Mouse (Mus musculus): ENCODE results near the gene Wwc2. TPM values are rescaled to one million over a fixed set of nuclear protein-coding genes. Genes with fewer than 3 reads are reported as not detected.
A peak's percentile ranks its signal among the peaks of the same experiment; 100 is the strongest.

Wwc2 gene
- polyA plus RNA-seq, 1 experiment from 2014 or later = 6.7 TPM

GRCm38 (mm10) chr8:47962005-47962404 is 28.7 kb downstream of the Wwc2 start:
- H3K27me3 ChIP-seq = no peaks in the 10 kb centered on the region
- no peak overlapping the region for H3K4me3 ChIP-seq
- H3K4me1 ChIP-seq (replicated peaks) = peaks cover 16% of the 10 kb centered on the region
- no peaks in the 10 kb centered on the region for H3K36me3 ChIP-seq
- no peaks in the 10 kb centered on the region for H3K9me3 ChIP-seq
- no peak overlapping the region for H3K4me2 ChIP-seq
- H3K9ac ChIP-seq = no peak overlapping the region
- no peak overlapping the region for H3K27ac ChIP-seq (replicated peaks)
- 49% methylated on average over 6 of the region's 6 CpGs for WGBS
- peak; percentile 40; the same call in 1 of the 2 replicates for ATAC-seq (ENCODE audit: low read depth)

DNA sequence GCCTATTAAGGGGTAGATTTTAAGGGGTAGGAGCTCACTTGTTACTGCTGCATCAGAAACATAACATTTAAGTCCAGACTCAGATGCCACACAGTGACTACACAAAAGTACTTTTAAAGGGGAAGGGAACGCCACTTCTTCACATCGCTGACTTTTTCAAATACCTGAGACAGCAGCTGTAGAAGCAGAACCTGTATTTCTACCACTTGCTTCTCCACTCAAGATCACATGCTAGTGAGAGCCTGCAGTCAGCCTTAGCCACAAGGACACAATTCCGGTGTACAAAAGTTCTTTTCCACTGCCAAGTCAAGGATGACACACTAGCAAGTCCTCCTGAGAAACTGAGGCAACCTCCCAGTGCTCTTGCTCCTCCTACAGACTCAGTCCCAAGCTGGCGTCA is 33.2 kb downstream of the Wwc2 start:
- Histone ChIP-seq H3K36me3 (no peaks in the 10 kb centered on the region), H3K27ac (replicated peaks) (no peak overlapping the region), H3K27me3 (no peaks in the 10 kb centered on the region), H3K4me3 (no peak overlapping the region), H3K4me2 (no peak overlapping the region), H3K9ac (no peak overlapping the region), H3K9me3 (no peaks in the 10 kb centered on the region), H3K4me1 (replicated peaks) (peaks cover 9% of the 10 kb centered on the region)
- no peak for ATAC-seq (ENCODE audit: low read depth)
- WGBS = 93% methylated on average over 4 of the region's 4 CpGs

DNA sequence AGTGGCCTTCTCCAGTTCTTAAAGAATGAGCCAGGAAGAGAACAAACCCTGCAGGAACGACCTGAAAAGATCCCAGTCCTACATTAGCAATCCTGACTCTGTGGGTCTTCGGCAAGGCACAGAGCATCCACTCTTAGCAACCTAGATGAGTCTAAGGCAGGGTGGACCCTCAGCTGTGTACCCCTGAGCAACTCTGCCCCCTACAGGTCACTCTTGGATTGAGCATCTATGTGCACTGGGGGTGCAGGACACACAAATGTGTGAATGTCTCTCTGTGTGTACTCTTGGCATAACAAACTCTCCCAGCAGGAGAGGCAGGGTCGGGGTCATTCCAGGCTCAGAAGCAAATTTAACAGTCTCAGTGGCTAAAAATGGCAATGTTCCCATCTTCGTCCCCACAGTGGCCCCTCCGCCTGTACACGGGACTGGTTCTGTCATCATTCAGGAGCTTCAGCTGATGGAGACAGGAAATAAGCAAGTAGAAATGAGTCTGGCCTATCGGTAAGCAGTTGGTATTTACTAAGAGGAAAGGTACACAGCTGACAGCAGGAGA is 39.3 kb downstream of the Wwc2 start:
- Histone ChIP-seq H3K9ac (no peak overlapping the region), H3K36me3 (no peaks in the 10 kb centered on the region), H3K4me2 (no peak overlapping the region), H3K27me3 (no peaks in the 10 kb centered on the region), H3K4me3 (no peak overlapping the region), H3K9me3 (no peaks in the 10 kb centered on the region), H3K4me1 (replicated peaks) (peaks cover 32% of the 10 kb centered on the region), H3K27ac (replicated peaks) (no peak overlapping the region)
- 75% methylated on average over 7 of the region's 7 CpGs for WGBS
- no peak for ATAC-seq (ENCODE audit: low read depth)

DNA sequence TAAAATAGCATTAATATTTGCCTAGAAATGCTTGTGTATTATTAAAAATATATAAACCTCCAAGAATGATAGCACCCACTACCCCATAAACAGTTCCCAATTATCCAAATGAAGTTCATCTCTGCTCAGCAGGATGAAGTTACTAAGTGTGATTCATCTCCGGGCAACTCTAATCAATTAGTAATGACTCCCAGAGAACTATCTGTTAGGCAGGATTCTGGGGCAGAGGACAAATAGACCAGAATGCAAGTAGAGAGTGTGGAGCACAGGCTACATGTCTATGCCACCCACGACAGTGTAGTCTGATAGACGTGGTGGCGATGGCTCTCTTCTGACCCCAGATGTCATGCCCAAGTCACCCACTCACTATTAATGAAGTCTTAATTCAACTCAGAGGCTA is 41.9 kb downstream of the Wwc2 start:
- Histone ChIP-seq H3K4me1 (replicated peaks) (peaks cover 41% of the 10 kb centered on the region), H3K27me3 (no peaks in the 10 kb centered on the region), H3K4me2 (no peak overlapping the region), H3K9me3 (no peaks in the 10 kb centered on the region), H3K27ac (replicated peaks) (no peak overlapping the region), H3K4me3 (no peak overlapping the region), H3K36me3 (no peaks in the 10 kb centered on the region), H3K9ac (no peak overlapping the region)
- WGBS = 75% methylated on average over 4 of the region's 4 CpGs
- no peak for ATAC-seq (ENCODE audit: low read depth)

GRCm38 (mm10) chr8:47947672-47948618 is 42.8 kb downstream of the Wwc2 start:
- H3K9ac ChIP-seq = no peak overlapping the region
- no peaks in the 10 kb centered on the region for H3K27me3 ChIP-seq
- peaks cover 41% of the 10 kb centered on the region for H3K4me1 ChIP-seq (replicated peaks)
- H3K9me3 ChIP-seq = no peaks in the 10 kb centered on the region
- WGBS = 68% methylated on average over 19 of the region's 19 CpGs
- H3K27ac ChIP-seq (replicated peaks) = peak overlapping the region; percentile 61
- ATAC-seq (ENCODE audit: low read depth) = 0 out of 2 replicates have a peak, but pooled peaks have one; percentile 20
- H3K4me3 ChIP-seq = no peak overlapping the region
- no peaks in the 10 kb centered on the region for H3K36me3 ChIP-seq
- no peak overlapping the region for H3K4me2 ChIP-seq

DNA sequence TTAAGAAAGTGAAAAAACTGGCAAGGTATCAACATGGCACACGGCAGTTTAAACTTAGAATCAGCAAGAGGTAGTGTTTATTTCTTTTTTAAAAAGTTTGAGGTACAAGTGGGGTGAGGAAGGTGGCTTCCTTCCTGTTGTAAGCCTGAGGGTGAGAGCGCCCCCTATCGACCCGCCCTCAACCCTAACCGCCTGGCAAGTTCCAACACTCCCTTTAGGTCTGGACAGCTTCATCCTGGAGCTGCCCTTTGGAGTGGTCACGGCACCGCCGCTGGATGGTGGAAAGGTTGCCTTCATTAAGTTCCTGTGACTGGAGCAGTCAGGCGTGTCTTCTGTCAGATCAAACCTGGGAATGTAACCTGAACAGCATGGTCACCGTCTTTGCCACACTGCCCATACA is 47.7 kb downstream of the Wwc2 start:
- H3K4me1 ChIP-seq (replicated peaks) = peaks cover 31% of the 10 kb centered on the region
- H3K4me3 ChIP-seq = no peak overlapping the region
- H3K36me3 ChIP-seq = no peaks in the 10 kb centered on the region
- 70% methylated on average over 10 of the region's 10 CpGs for WGBS
- H3K27ac ChIP-seq (replicated peaks) = no peak overlapping the region
- H3K9me3 ChIP-seq = no peaks in the 10 kb centered on the region
- no peak overlapping the region for H3K4me2 ChIP-seq
- no peaks in the 10 kb centered on the region for H3K27me3 ChIP-seq
- no peak for ATAC-seq (ENCODE audit: low read depth)
- H3K9ac ChIP-seq = no peak overlapping the region

GRCm38 (mm10) chr8:47941028-47941427 is 49.7 kb downstream of the Wwc2 start:
- H3K36me3 ChIP-seq = no peaks in the 10 kb centered on the region
- 51% methylated on average over 5 of the region's 5 CpGs for WGBS
- H3K4me1 ChIP-seq (replicated peaks) = peaks cover 19% of the 10 kb centered on the region
- H3K4me3 ChIP-seq = no peak overlapping the region
- H3K9me3 ChIP-seq = no peaks in the 10 kb centered on the region
- no peak overlapping the region for H3K9ac ChIP-seq
- ATAC-seq (ENCODE audit: low read depth) = 0 out of 2 replicates have a peak, but pooled peaks have one; percentile 51
- H3K4me2 ChIP-seq = no peak overlapping the region
- 0 out of 2 replicates have a peak overlapping the region, but pooled peaks have one; percentile 13 for H3K27ac ChIP-seq (replicated peaks)
- H3K27me3 ChIP-seq = no peaks in the 10 kb centered on the region

DNA sequence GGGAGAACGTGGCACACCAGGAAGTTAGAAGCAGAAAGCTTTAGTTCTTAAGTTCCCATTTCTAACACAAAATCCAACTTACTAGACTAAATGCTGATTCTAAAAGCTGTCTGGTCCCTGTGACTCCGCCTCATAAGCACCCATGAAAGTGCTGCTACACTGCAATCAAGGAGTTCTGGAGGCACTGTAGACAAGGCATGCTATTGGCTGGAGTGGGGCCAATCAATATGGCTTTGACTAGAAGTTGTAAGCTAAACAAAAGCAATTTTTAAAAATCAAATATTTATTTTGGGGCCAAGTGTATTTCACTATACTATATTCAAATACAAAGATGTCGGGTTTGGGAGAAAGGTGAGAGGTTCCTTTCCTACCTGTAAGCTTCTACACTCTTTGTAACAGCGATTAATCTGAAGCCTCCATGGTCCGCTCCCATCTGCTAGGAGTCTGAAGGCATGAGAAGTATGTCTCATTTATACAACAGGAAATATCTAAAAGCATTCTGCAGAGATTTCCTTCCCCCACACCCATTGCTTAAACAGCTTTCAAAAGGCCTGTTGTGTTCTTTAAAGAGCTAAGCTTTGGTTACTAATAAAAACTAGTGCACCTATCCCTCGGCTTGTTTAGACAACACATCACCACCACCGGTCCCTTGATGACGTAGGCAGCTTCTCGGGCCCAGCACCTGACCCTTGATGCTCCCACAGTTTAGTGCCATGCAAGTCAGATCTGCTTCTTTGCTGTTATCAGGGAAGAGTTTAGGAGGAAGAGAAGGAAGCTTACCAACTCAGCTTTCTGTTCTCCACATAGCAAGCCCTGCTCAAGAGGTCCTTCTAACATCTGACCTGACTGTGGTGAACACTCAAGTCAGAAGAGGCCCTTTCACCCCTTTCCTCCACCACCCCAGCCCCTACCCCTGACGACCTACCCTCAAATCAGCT is 50.5 kb downstream of the Wwc2 start:
- Histone ChIP-seq H3K27me3 (no peaks in the 10 kb centered on the region), H3K4me1 (replicated peaks) (peaks cover 16% of the 10 kb centered on the region), H3K36me3 (no peaks in the 10 kb centered on the region), H3K4me3 (no peak overlapping the region), H3K9ac (no peak overlapping the region), H3K9me3 (no peaks in the 10 kb centered on the region), H3K27ac (replicated peaks) (0 out of 2 replicates have a peak overlapping the region, but pooled peaks have one; percentile 13), H3K4me2 (no peak overlapping the region)
- WGBS = 84% methylated on average over 10 of the region's 10 CpGs
- ATAC-seq (ENCODE audit: low read depth) = no peak

DNA sequence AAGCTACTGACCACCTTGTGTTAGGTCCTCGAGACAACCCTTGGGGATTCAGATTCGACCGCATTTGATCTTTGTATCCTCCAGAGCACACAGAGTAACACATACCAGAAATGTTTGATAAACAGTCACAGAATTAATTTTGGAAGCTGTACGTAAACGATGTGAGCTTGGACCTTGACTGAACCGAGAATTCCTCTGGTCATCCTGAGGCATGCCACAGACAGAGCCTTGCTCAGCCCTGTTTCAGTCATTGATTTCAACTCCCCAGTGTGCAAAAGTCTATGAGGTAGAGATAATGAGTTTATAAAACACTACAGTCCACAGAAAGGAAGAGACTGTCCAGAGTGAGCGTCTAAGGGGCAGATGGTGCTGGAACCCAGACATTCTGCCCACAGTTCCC is 51.5 kb downstream of the Wwc2 start:
- H3K27me3 ChIP-seq = no peaks in the 10 kb centered on the region
- no peaks in the 10 kb centered on the region for H3K9me3 ChIP-seq
- H3K4me3 ChIP-seq = no peak overlapping the region
- peaks cover 16% of the 10 kb centered on the region for H3K4me1 ChIP-seq (replicated peaks)
- no peaks in the 10 kb centered on the region for H3K36me3 ChIP-seq
- no peak overlapping the region for H3K4me2 ChIP-seq
- no peak overlapping the region for H3K27ac ChIP-seq (replicated peaks)
- no peak overlapping the region for H3K9ac ChIP-seq
- WGBS = 80% methylated on average over 7 of the region's 7 CpGs
- no peak for ATAC-seq (ENCODE audit: low read depth)

GRCm38 (mm10) chr8:47936386-47936785 is 54.3 kb downstream of the Wwc2 start:
- WGBS = 21% methylated on average over 9 of the region's 9 CpGs
- H3K9ac ChIP-seq = no peak overlapping the region
- no peak for ATAC-seq (ENCODE audit: low read depth)
- H3K9me3 ChIP-seq = no peaks in the 10 kb centered on the region
- no peak overlapping the region for H3K4me3 ChIP-seq
- no peaks in the 10 kb centered on the region for H3K27me3 ChIP-seq
- no peak overlapping the region for H3K27ac ChIP-seq (replicated peaks)
- H3K4me1 ChIP-seq (replicated peaks) = peaks cover 38% of the 10 kb centered on the region
- H3K36me3 ChIP-seq = no peaks in the 10 kb centered on the region
- no peak overlapping the region for H3K4me2 ChIP-seq

- Histone ChIP-seq H3K4me2 (no peak overlapping the region), H3K36me3 (no peaks in the 10 kb centered on the region), H3K4me3 (no peak overlapping the region), H3K9me3 (no peaks in the 10 kb centered on the region), H3K9ac (no peak overlapping the region), H3K27me3 (no peaks in the 10 kb centered on the region), H3K4me1 (replicated peaks) (peaks cover 31% of the 10 kb centered on the region), H3K27ac (replicated peaks) (no peak overlapping the region)
- ATAC-seq (ENCODE audit: low read depth) = no peak
- 85% methylated on average over 5 of the region's 5 CpGs for WGBS
Observed at GRCm38 (mm10) chr8:47935461-47935860, 55.3 kb downstream of the Wwc2 start.

- WGBS = 87% methylated on average over 3 of the region's 3 CpGs
- Histone ChIP-seq H3K9ac (no peak overlapping the region), H3K36me3 (no peaks in the 10 kb centered on the region), H3K27ac (replicated peaks) (0 out of 2 replicates have a peak overlapping the region, but pooled peaks have one; percentile 9), H3K4me2 (no peak overlapping the region), H3K9me3 (no peaks in the 10 kb centered on the region), H3K4me3 (no peak overlapping the region), H3K4me1 (replicated peaks) (peaks cover 28% of the 10 kb centered on the region), H3K27me3 (no peaks in the 10 kb centered on the region)
- no peak for ATAC-seq (ENCODE audit: low read depth)
Observed at GRCm38 (mm10) chr8:47933087-47933486, 57.6 kb downstream of the Wwc2 start.

All from neural tube, embryonic 13.5 days (tissue).